Mouse (Mus musculus) forebrain, embryonic 12.5 days (tissue): ENCODE measurements at regions not wholly inside any gene's neighbourhood (a gene's known extent, or its start where the extent isn't known, plus 50 kb on each side); places are given as distances from the start of the nearest gene placed in this dataset.

Experiments
- ATAC-seq: fragments of 200-750 bp; cut with Nextera tagmentation; 2 replicates; pipeline ENCODE4 v1.8.0; 2017; ENCODE audit warnings: moderate TSS enrichment; ENCODE audit not compliant: low FRiP score
- H3K27ac ChIP-seq: fragments of 300-500 bp; sonication (generic); 2 replicates; pipeline ENCODE4 v1.5.1; 2016; ENCODE audit warnings: mild to moderate bottlenecking
- H3K27me3 ChIP-seq: fragments of 300-500 bp; sonication (generic); 2 replicates; pipeline ENCODE4 v1.6.1; 2016; ENCODE audit warnings: mild to moderate bottlenecking
- H3K36me3 ChIP-seq: fragments of 300-500 bp; sonication (generic); replicated peaks from 2 replicates; pipeline ENCODE4 v1.6.1; 2016; ENCODE audit warnings: mild to moderate bottlenecking
- H3K4me1 ChIP-seq: fragments of 300-500 bp; sonication (generic); 2 replicates; pipeline ENCODE4 v1.6.1; 2016
- H3K4me2 ChIP-seq: fragments of 300-500 bp; sonication (generic); 2 replicates; pipeline ENCODE4 v1.6.1; 2016; ENCODE audit warnings: mild to moderate bottlenecking, moderate library complexity
- H3K4me3 ChIP-seq: fragments of 300-500 bp; sonication (generic); replicated peaks from 2 replicates; pipeline ENCODE4 v1.5.1; 2016; ENCODE audit warnings: mild to moderate bottlenecking
- H3K9ac ChIP-seq: fragments of 300-500 bp; sonication (generic); 2 replicates; pipeline ENCODE4 v1.6.1; 2016; ENCODE audit warnings: mild to moderate bottlenecking
- H3K9me3 ChIP-seq: fragments of 300-500 bp; sonication (generic); 2 replicates; pipeline ENCODE4 v1.6.1; 2016
- WGBS: fragments of 180-500 bp; shearing (Covaris S2); methylation state at CpG from one replicate; pipeline ENCODE4 v1.1.7; 2016; 5-methylcytosine and 5-hydroxymethylcytosine counted together

DNA sequence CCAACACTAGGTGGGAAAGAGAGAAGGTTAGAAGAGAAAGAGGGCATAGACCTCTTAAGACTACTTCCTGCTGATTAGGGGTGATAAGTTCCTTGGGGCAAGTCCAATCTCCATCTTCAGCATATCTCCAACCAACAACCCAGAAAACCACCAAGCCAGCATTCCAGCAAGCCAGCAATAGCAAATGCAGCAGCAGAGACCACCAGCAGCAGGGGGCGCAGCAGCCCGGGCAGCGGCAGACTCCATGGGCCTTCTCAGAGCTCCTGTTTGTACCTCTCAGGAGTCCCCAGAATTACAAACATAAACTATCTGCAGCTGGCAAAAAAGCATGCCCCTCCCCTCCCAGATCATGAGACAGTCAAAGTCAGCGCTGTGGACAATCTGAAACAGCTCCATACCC is 222.0 kb upstream of the Ttc29 start:
- ATAC-seq, result no peak
- no peaks in the 10 kb centered on the region for H3K9me3 ChIP-seq
- WGBS, result 34% methylated on average over 4 of the region's 4 CpGs
- H3K27me3 ChIP-seq, result no peaks in the 10 kb centered on the region
- no peaks in the 10 kb centered on the region for H3K36me3 ChIP-seq
- no peak overlapping the region for H3K4me3 ChIP-seq
- no peak overlapping the region for H3K4me2 ChIP-seq
- no peak overlapping the region for H3K9ac ChIP-seq
- no peaks in the 10 kb centered on the region for H3K4me1 ChIP-seq
- no peak overlapping the region for H3K27ac ChIP-seq

DNA sequence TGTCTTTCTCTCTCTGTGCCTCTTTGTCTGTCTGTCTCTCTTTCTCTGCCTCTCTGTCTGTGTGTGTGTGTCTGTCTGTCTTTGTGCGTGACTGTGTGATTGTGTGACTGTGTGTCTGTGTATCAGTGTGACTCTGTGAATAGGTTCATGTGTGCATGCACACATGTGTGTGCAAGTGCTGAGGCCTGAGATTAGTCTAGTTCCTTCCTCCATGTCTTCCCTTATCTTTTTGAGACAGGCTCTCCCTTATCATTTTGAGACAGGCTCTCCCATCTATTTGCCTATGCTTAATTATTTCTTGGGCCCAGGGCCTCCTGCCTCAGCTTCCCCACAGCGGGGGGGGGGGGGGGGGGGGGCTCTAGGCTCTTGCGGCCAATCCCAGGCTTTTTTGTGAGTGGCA is 212.8 kb upstream of the Ttc29 start:
- Histone ChIP-seq H3K27me3 (no peaks in the 10 kb centered on the region), H3K9me3 (no peaks in the 10 kb centered on the region), H3K27ac (no peak overlapping the region), H3K4me3 (no peak overlapping the region), H3K4me1 (peaks cover 12% of the 10 kb centered on the region), H3K9ac (no peak overlapping the region), H3K36me3 (no peaks in the 10 kb centered on the region), H3K4me2 (no peak overlapping the region)
- 82% methylated on average over 3 of the region's 3 CpGs for WGBS
- ATAC-seq, result no peak

GRCm38 (mm10) chr8:78001656-78002055 is 211.4 kb upstream of the Ttc29 start:
- Histone ChIP-seq H3K27me3 (no peaks in the 10 kb centered on the region), H3K4me2 (no peak overlapping the region), H3K36me3 (no peaks in the 10 kb centered on the region), H3K27ac (no peak overlapping the region), H3K4me3 (no peak overlapping the region), H3K4me1 (peaks cover 12% of the 10 kb centered on the region), H3K9me3 (no peaks in the 10 kb centered on the region), H3K9ac (no peak overlapping the region)
- ATAC-seq, result peak; percentile 3; the same call in 1 of the 2 replicates
- WGBS, result 37% methylated on average over 5 of the region's 5 CpGs

DNA sequence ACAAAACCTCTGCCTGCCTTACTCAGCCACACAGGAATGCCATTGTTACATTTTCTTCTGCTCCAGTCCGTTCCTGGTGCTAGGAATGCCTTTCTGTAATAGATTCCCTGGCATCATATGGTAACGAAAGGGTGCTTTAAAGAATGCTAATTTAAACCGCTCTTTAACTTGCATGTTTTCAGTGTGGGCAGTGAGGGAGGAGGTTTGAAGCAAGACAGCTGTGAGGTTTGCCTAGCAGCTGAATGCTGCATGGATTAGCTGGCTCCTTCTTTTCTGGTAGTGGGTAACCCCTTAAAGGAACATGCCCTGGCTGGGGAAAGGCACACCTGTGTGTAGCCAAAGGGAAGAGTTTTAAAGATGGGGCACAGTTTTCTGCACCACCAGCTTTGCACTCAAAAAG is 211.0 kb upstream of the Ttc29 start:
- 4% methylated on average over 3 of the region's 3 CpGs for WGBS
- H3K36me3 ChIP-seq, result no peaks in the 10 kb centered on the region
- H3K4me1 ChIP-seq, result peaks cover 12% of the 10 kb centered on the region
- ATAC-seq, result peak; percentile 66; the same call in 1 of the 2 replicates
- H3K4me3 ChIP-seq, result no peak overlapping the region
- H3K9ac ChIP-seq, result no peak overlapping the region
- 0 out of 2 replicates have a peak overlapping the region, but pooled peaks have one; percentile 13 for H3K27ac ChIP-seq
- H3K9me3 ChIP-seq, result no peaks in the 10 kb centered on the region
- H3K27me3 ChIP-seq, result no peaks in the 10 kb centered on the region
- H3K4me2 ChIP-seq, result no peak overlapping the region

GRCm38 (mm10) chr8:78003888-78004543 is 209.1 kb upstream of the Ttc29 start:
- ATAC-seq, result peak; percentile 80; the same call in 1 of the 2 replicates
- 18% methylated on average over 10 of the region's 10 CpGs for WGBS
- H3K27me3 ChIP-seq, result no peaks in the 10 kb centered on the region
- no peak overlapping the region for H3K27ac ChIP-seq
- no peaks in the 10 kb centered on the region for H3K36me3 ChIP-seq
- H3K4me3 ChIP-seq, result no peak overlapping the region
- H3K9me3 ChIP-seq, result no peaks in the 10 kb centered on the region
- H3K4me2 ChIP-seq, result no peak overlapping the region
- H3K9ac ChIP-seq, result no peak overlapping the region
- H3K4me1 ChIP-seq, result peaks cover 12% of the 10 kb centered on the region

DNA sequence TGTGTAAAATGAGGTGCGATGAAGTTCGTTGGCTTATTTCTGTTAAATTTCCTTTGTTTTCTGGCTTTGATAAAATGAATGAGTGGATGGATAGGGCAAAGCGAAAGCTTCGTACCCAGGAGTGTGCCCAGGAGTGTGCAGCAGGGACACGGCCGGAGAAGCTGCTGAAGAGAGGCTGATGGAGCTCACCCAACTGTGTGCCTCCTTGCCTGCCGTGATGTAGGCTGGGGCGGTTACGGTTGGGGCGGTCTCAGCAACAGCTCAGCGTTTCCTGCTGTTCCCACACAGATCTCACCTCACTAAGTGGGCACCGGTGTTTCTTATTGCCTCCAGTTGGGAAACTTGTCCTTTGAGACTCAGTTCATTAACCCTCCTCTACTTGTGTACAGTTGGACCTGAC is 208.2 kb upstream of the Ttc29 start:
- WGBS, result 87% methylated on average over 12 of the region's 12 CpGs

GRCm38 (mm10) chr8:78013101-78013500 is 200.0 kb upstream of the Ttc29 start:
- Histone ChIP-seq H3K27me3 (no peaks in the 10 kb centered on the region), H3K9ac (no peak overlapping the region), H3K27ac (no peak overlapping the region), H3K4me1 (no peaks in the 10 kb centered on the region; the same call in 1 of the 2 replicates), H3K4me2 (no peak overlapping the region), H3K9me3 (no peaks in the 10 kb centered on the region), H3K36me3 (no peaks in the 10 kb centered on the region), H3K4me3 (no peak overlapping the region)
- ATAC-seq, result no peak

More for the DNA sequence above, 208.2 kb upstream of the Ttc29 start:
- H3K27me3 ChIP-seq, result no peaks in the 10 kb centered on the region
- H3K4me1 ChIP-seq, result peaks cover 12% of the 10 kb centered on the region
- no peak overlapping the region for H3K4me3 ChIP-seq
- no peak overlapping the region for H3K27ac ChIP-seq
- no peaks in the 10 kb centered on the region for H3K36me3 ChIP-seq
- H3K9me3 ChIP-seq, result no peaks in the 10 kb centered on the region
- no peak overlapping the region for H3K4me2 ChIP-seq
- no peak overlapping the region for H3K9ac ChIP-seq
- ATAC-seq, result no peak

GRCm38 (mm10) chr8:78018430-78019180 is 194.5 kb upstream of the Ttc29 start:
- Histone ChIP-seq H3K4me2 (no peak overlapping the region), H3K27ac (no peak overlapping the region), H3K36me3 (no peaks in the 10 kb centered on the region), H3K9me3 (no peaks in the 10 kb centered on the region), H3K4me1 (peaks cover 9% of the 10 kb centered on the region), H3K4me3 (no peak overlapping the region), H3K27me3 (no peaks in the 10 kb centered on the region), H3K9ac (no peak overlapping the region)
- no peak for ATAC-seq
- 47% methylated on average over 4 of the region's 4 CpGs for WGBS

DNA sequence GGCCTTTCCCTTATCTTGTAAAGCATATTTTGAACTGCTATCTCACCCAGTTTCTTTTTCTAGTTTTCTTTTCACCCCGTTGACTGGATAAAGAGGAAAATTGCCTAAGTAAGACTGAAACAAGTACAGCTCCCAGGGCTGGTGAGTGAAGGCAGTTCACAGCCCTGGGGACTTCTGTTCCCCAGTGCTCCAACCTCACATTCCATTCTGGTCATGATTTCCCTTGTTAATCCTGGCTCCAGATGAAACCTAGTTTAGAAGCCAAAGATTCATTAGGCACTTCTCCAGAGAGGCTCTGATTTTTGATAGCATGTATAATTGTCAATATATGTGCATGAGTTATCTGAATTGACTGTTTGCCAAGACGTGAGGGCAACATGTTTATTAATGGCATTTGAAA is 191.6 kb upstream of the Ttc29 start:
- H3K9ac ChIP-seq, result no peak overlapping the region
- 88% methylated on average over 2 of the region's 2 CpGs for WGBS
- no peaks in the 10 kb centered on the region for H3K36me3 ChIP-seq
- no peaks in the 10 kb centered on the region for H3K27me3 ChIP-seq
- ATAC-seq, result no peak
- H3K4me3 ChIP-seq, result no peak overlapping the region
- no peak overlapping the region for H3K4me2 ChIP-seq
- H3K9me3 ChIP-seq, result no peaks in the 10 kb centered on the region
- no peak overlapping the region for H3K27ac ChIP-seq
- peaks cover 9% of the 10 kb centered on the region for H3K4me1 ChIP-seq

GRCm38 (mm10) chr8:78022986-78023385 is 190.1 kb upstream of the Ttc29 start:
- Histone ChIP-seq H3K27ac (no peak overlapping the region), H3K9me3 (no peaks in the 10 kb centered on the region), H3K4me2 (no peak overlapping the region), H3K27me3 (no peaks in the 10 kb centered on the region), H3K4me3 (no peak overlapping the region), H3K36me3 (no peaks in the 10 kb centered on the region), H3K9ac (no peak overlapping the region), H3K4me1 (peaks cover 9% of the 10 kb centered on the region)
- 72% methylated on average over 5 of the region's 5 CpGs for WGBS
- no peak for ATAC-seq

DNA sequence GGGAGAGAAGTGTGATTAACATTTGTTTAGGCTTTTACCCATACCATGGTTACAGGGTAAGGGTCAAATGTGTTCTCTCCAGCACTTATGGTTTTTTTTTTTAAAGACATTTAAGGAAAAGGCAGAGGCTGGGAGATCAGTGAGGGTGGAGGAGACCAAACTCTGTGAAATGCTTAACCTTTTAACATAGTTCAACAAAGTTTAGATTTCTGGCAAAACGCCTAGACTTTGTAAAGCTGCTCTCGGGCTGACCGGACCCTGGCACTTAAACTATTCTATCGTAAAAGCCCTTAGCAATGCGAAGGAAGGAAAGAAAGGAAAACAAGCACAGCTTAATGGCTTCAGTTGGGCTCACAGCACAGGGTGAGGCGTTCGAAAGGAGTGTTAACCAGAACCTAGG is 189.6 kb upstream of the Ttc29 start:
- Histone ChIP-seq H3K27me3 (no peaks in the 10 kb centered on the region), H3K27ac (no peak overlapping the region), H3K9me3 (no peaks in the 10 kb centered on the region), H3K9ac (no peak overlapping the region), H3K36me3 (no peaks in the 10 kb centered on the region), H3K4me1 (peaks cover 6% of the 10 kb centered on the region), H3K4me2 (no peak overlapping the region), H3K4me3 (no peak overlapping the region)
- no peak for ATAC-seq
- 45% methylated on average over 7 of the region's 7 CpGs for WGBS

GRCm38 (mm10) chr8:78023936-78024335 is 189.2 kb upstream of the Ttc29 start:
- Histone ChIP-seq H3K9me3 (no peaks in the 10 kb centered on the region), H3K4me2 (no peak overlapping the region), H3K27me3 (no peaks in the 10 kb centered on the region), H3K9ac (no peak overlapping the region), H3K27ac (no peak overlapping the region), H3K4me1 (peaks cover 1% of the 10 kb centered on the region; the same call in 1 of the 2 replicates), H3K4me3 (no peak overlapping the region), H3K36me3 (no peaks in the 10 kb centered on the region)
- no peak for ATAC-seq
- WGBS, result 78% methylated on average over 4 of the region's 4 CpGs

DNA sequence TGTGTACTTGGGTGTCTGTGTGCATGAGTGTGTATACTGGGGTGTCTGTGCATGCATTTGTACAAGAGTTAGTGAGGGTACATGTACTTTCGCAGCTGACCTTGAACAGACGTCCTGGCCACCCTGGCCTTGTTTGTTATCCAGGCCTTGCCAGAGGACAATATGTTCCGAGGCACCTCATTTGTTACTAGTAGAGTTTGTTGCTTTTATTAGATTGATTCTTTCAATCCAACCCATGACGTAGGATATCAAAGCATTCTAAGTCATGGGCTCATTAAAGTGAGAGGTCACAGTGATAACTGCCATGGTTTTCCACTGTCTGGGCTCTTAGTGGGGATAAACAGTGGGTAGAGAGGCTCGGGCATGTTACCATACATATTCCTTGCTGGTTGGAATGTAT is 188.1 kb upstream of the Ttc29 start:
- Histone ChIP-seq H3K9ac (no peak overlapping the region), H3K36me3 (no peaks in the 10 kb centered on the region), H3K4me2 (no peak overlapping the region), H3K4me3 (no peak overlapping the region), H3K27ac (no peak overlapping the region), H3K4me1 (no peaks in the 10 kb centered on the region), H3K9me3 (no peaks in the 10 kb centered on the region), H3K27me3 (no peaks in the 10 kb centered on the region)
- ATAC-seq, result no peak
- WGBS, result 90% methylated on average over 5 of the region's 5 CpGs
